Mouse (Mus musculus): ENCODE measurements at regions not wholly inside any gene's neighbourhood (a gene's known extent, or its start where the extent isn't known, plus 50 kb on each side); places are given as distances from the start of the nearest gene placed in this dataset.

DNA sequence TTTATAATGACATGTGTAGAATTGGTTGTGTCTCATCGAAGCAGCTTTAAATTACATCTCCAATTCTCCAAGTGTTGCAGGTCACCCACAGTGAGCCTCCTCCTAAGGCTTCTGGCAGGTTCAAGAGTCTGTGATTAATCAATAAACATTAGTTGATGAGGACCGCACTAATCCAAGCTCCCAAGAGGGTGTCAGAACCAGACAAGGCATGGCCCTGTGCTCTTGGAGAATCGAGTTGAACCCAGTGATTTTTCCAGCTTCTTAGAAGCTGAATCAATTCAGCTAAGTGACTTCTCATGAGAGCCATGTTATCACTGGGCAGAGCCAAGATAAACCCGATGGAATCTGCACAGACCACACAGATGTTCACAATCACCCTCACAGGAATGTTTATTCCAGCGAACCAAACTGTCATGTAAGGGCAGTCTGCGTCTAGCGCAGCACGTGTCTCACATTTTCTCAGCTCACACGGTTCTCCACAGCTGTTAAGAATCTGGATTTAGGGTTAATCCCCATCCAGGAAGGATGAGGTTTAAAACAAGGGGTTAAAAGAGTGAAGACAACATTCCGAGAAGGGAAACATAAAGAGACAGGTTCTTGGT, 76.4 kb upstream of the Cd93 start:
- Histone ChIP-seq H3K4me3 (no peak overlapping the region), H3K4me1 (peaks cover 21% of the 10 kb centered on the region; the same call in 1 of the 2 replicates), H3K9me3 (no peaks in the 10 kb centered on the region), H3K27ac (0 out of 2 replicates have a peak overlapping the region, but pooled peaks have one; percentile 29), H3K27me3 (ENCODE audit: insufficient read depth, poor library complexity, severe bottlenecking) (no peaks in the 10 kb centered on the region), H3K36me3 (no peaks in the 10 kb centered on the region)
- WGBS, result 21% methylated on average over 10 of the region's 10 CpGs
- DNase-seq (ENCODE audit: low spot score), result no peak

DNA sequence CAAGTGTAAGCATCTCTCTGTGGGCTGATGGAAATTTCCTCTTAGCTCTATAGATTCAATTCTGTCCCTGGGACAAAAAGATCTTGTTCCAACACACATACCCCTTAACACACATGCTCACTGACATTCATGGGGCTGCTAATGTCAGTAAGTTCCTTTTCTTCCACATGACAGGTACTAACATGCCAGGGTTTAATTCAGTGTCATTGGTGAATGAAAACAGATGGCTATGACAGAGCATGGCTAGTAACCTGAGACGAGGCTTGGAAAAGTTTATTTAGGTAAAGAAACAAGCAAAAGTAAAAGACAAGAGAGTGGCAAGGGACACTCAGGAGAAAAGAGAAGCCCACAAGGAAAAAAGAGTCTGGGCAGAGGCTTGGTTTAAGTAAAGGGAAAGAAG, 74.5 kb upstream of the Cd93 start:
- no peaks in the 10 kb centered on the region for H3K9me3 ChIP-seq
- no peak overlapping the region for H3K4me3 ChIP-seq
- no peaks in the 10 kb centered on the region for H3K27me3 ChIP-seq (ENCODE audit: insufficient read depth, poor library complexity, severe bottlenecking)
- H3K27ac ChIP-seq, result no peak overlapping the region
- H3K36me3 ChIP-seq, result no peaks in the 10 kb centered on the region
- 51% methylated on average over 1 of the region's 1 CpGs for WGBS
- no peak for DNase-seq (ENCODE audit: low spot score)
- H3K4me1 ChIP-seq, result peaks cover 21% of the 10 kb centered on the region; the same call in 1 of the 2 replicates

DNA sequence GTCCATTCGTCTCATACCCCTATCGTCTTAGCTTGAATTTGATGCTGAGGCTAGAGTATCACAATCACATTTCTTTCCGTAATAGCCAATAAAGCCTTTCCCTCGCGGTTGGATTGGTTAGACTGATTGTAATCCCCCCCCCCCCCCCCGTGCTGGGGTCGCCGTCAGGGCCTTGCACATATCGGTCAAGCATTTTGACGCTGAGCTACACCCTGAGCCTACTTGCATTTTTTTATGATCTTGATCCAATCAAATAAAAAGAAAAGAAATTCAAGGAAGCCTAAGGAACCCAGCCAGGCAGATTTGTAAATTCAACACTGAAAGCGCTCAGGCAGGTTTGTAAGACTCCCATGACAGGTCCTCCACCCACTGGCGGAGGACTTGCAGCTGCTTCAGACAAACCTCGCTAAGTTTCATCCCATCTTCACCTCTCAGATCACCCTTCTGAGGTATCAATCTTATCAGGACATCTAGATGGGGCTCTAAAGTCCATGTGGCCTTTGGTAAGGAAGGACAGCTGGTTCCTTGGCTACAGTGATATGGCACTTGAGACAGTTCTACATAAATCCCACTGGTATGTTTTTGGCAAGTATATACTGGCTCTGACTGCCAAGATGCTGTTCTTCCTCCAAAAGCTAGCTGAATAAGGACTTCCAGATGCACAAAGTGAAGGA, 66.8 kb upstream of the Cd93 start:
- WGBS, result 80% methylated on average over 13 of the region's 13 CpGs
- DNase-seq (ENCODE audit: low spot score), result no peak

DNA sequence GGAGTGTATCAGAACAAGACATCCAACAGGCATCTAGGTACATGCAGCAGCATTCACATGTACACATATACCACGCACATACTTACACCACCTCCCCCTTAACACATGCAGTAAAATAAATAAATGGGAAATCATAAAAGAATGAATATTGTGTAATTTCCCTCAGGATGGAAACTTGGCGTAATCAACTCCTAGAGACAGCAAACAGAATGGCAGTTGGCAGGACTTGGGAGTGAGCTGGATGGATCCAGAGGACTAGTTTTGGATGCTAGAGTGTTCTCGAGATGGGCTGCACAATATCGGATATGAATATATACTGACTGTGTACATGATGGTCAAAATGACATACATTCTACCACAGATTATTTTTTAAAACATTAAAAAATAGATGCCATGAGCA, 66.0 kb upstream of the Cd93 start:
- 89% methylated on average over 4 of the region's 4 CpGs for WGBS
- peaks cover 5% of the 10 kb centered on the region; the same call in 1 of the 2 replicates for H3K4me1 ChIP-seq
- no peaks in the 10 kb centered on the region for H3K9me3 ChIP-seq
- H3K36me3 ChIP-seq, result no peaks in the 10 kb centered on the region
- DNase-seq (ENCODE audit: low spot score), result no peak
- H3K4me3 ChIP-seq, result no peak overlapping the region
- no peaks in the 10 kb centered on the region for H3K27me3 ChIP-seq (ENCODE audit: insufficient read depth, poor library complexity, severe bottlenecking)
- no peak overlapping the region for H3K27ac ChIP-seq

More for the DNA sequence above, 66.8 kb upstream of the Cd93 start:
- Histone ChIP-seq H3K36me3 (no peaks in the 10 kb centered on the region), H3K4me1 (peaks cover 5% of the 10 kb centered on the region; the same call in 1 of the 2 replicates), H3K27me3 (ENCODE audit: insufficient read depth, poor library complexity, severe bottlenecking) (no peaks in the 10 kb centered on the region), H3K27ac (no peak overlapping the region), H3K9me3 (no peaks in the 10 kb centered on the region), H3K4me3 (no peak overlapping the region)

DNA sequence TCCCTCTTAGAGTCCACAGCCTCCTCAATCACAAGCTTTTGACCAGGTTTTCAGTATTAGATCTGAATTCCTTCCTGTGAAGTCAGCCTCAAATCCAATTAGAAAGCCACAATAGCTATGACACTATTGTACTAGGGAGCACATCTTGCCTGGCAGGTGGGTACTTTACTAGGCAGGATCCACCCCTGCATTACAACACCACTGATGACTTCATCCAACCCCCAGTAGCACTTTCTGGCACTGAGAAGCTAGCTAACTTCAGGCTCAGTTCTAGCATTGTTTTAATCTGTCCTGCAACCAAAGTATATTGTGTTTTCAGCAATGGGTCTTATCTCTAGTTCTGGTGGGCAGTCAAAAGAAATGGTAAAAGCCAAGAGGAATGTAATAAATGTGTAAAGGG, 64.2 kb upstream of the Cd93 start:
- no peak for DNase-seq (ENCODE audit: low spot score)
- H3K27ac ChIP-seq, result no peak overlapping the region

DNA sequence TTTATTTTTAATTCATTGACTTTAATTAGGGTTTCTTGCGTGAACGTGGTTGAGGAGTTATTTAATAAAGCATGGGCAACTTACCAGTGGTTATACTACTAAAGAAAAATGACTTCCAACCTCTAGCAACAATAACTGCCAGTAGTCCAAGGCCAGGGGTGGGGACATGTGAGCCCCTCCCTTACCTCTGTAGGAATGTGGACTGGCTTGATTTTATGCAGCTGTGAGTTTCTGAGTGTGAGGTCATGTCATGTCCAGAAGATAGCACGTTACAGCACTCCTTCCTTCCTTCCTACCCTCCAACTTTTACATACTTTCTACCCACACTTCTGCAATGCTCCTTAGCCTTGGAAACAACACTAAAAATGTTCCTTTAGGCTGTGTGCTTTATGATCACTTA, 63.6 kb upstream of the Cd93 start:
- 66% methylated on average over 3 of the region's 3 CpGs for WGBS
- Histone ChIP-seq H3K4me1 (peaks cover 8% of the 10 kb centered on the region; the same call in 1 of the 2 replicates), H3K27me3 (ENCODE audit: insufficient read depth, poor library complexity, severe bottlenecking) (no peaks in the 10 kb centered on the region), H3K36me3 (no peaks in the 10 kb centered on the region), H3K4me3 (no peak overlapping the region), H3K27ac (no peak overlapping the region), H3K9me3 (no peaks in the 10 kb centered on the region)
- DNase-seq (ENCODE audit: low spot score), result no peak

More for the DNA sequence above, 64.2 kb upstream of the Cd93 start:
- no peaks in the 10 kb centered on the region for H3K9me3 ChIP-seq
- H3K27me3 ChIP-seq (ENCODE audit: insufficient read depth, poor library complexity, severe bottlenecking), result no peaks in the 10 kb centered on the region
- no peak overlapping the region for H3K4me3 ChIP-seq
- peaks cover 8% of the 10 kb centered on the region; the same call in 1 of the 2 replicates for H3K4me1 ChIP-seq
- H3K36me3 ChIP-seq, result no peaks in the 10 kb centered on the region

DNA sequence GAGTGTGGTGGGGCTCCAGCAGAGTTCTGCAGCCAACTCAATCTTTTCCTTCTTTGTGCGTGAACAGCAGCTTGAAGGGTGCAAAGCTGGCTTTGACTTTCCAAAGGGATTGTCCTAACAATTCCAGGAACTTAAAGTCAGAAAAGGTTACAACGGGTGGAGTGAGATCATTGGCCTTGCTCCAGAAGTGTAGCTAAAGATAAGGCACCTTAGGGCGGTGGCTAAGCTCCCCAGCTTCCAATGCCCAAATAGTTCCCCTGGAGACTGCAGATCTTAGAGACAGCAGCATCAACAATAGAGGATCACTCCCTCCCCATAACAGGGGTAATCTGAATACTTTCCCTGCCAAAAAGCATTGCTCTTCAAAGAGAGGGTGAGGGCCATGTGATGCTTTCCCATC, 62.3 kb upstream of the Cd93 start:
- Histone ChIP-seq H3K27ac (no peak overlapping the region), H3K36me3 (no peaks in the 10 kb centered on the region), H3K9me3 (no peaks in the 10 kb centered on the region), H3K4me3 (no peak overlapping the region), H3K27me3 (ENCODE audit: insufficient read depth, poor library complexity, severe bottlenecking) (no peaks in the 10 kb centered on the region), H3K4me1 (peaks cover 8% of the 10 kb centered on the region; the same call in 1 of the 2 replicates)
- no peak for DNase-seq (ENCODE audit: low spot score)
- WGBS, result 40% methylated on average over 3 of the region's 3 CpGs

DNA sequence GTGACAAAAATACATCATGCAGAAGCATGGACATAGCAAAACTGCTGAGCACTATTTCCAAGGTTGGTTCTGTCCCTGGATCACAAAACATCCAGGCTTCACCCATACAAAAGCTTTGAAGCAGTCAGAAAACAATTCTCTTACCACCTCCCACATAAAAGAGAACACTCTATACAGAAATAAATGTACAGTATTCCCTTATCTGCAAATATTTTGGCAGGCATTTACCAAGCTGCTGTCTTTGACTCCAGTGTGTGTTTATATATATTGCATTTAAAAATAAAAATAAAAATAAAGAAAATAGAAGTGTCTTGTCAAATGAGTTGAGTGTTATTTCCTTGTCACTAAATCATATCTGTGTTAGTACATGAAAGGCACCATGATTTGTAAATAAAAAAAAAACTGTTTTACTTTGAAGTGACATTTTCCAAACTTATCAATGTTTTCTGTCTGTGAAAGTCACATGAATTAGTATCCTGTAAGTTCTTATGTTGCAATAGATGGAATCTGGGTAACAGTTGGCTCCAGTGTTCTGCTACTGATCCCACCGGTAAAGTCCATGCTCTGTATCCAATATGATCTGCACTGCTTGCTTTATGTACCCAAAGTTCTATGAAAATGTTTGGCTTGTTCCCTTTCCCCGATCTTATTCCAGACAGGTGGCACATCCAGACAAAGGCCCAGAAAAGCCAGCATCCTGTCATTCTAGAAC, 59.9 kb upstream of the Cd93 start:
- peaks cover 17% of the 10 kb centered on the region; the same call in 1 of the 2 replicates for H3K4me1 ChIP-seq
- H3K27me3 ChIP-seq (ENCODE audit: insufficient read depth, poor library complexity, severe bottlenecking), result no peaks in the 10 kb centered on the region
- no peak overlapping the region; the same call in 1 of the 2 replicates for H3K27ac ChIP-seq
- 87% methylated on average over 2 of the region's 2 CpGs for WGBS
- no peak overlapping the region for H3K4me3 ChIP-seq
- H3K36me3 ChIP-seq, result no peaks in the 10 kb centered on the region
- DNase-seq (ENCODE audit: low spot score), result no peak
- no peaks in the 10 kb centered on the region for H3K9me3 ChIP-seq

DNA sequence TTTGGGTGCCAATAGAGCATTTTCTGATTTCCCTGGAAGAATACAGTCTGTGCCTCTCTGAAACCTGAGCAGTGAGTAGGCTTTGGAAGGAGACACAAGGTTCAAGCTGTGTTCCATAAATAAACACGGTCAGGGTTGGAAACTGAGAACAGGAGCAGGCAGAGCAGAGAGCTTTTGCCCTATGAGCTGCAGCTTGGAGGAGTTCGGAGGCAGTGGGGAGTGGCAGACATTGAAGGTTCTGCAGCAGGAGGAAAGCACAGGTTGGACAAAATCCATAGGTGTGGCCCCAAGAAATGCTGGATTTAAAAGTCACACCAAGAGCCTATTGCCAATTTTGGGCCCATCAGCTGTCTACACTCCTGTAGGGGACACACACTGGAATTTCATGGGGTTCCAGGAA, 59.0 kb upstream of the Cd93 start:
- H3K9me3 ChIP-seq, result no peaks in the 10 kb centered on the region
- DNase-seq (ENCODE audit: low spot score), result no peak
- H3K4me3 ChIP-seq, result no peak overlapping the region
- H3K27me3 ChIP-seq (ENCODE audit: insufficient read depth, poor library complexity, severe bottlenecking), result no peaks in the 10 kb centered on the region
- no peak overlapping the region; the same call in 1 of the 2 replicates for H3K27ac ChIP-seq
- no peaks in the 10 kb centered on the region for H3K36me3 ChIP-seq
- H3K4me1 ChIP-seq, result peaks cover 25% of the 10 kb centered on the region; the same call in 1 of the 2 replicates
- WGBS, result 64% methylated on average over 2 of the region's 2 CpGs

DNA sequence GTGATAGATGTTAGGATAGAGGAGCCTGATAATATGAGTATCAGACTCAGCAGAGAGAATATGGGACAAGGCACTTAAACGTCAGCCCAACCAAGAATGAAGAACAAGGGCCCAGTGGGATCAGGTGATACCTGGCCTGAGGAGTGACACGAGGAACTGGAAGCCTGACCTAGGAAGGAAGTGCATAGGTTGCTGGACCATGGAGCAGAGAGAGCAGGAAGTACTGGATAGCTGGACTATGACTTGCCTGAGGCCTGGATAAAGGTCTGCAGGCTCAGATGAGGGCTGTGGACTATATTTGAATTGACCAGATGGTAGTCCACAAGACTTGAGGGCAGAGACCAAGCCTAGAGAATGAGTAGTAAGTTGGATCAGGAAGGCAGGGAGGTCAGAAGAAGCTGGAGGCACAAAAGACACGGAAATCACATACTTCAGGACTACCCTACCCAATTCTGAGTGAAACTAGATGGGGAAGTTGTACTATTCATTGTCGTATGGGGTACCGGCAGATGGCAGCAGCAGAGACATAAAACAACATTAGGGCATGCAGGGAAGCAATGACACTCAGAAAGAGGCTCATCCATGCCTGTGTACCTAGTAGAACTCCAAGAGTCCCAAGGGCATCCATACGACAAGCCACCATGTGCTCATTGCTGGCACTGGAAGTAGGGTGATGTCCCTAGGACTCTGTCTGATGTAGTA, 57.0 kb upstream of the Cd93 start:
- 75% methylated on average over 6 of the region's 6 CpGs for WGBS
- Histone ChIP-seq H3K27me3 (ENCODE audit: insufficient read depth, poor library complexity, severe bottlenecking) (no peaks in the 10 kb centered on the region), H3K36me3 (no peaks in the 10 kb centered on the region), H3K4me3 (no peak overlapping the region), H3K4me1 (peaks cover 20% of the 10 kb centered on the region; the same call in 1 of the 2 replicates), H3K27ac (no peak overlapping the region), H3K9me3 (no peaks in the 10 kb centered on the region)
- no peak for DNase-seq (ENCODE audit: low spot score)

DNA sequence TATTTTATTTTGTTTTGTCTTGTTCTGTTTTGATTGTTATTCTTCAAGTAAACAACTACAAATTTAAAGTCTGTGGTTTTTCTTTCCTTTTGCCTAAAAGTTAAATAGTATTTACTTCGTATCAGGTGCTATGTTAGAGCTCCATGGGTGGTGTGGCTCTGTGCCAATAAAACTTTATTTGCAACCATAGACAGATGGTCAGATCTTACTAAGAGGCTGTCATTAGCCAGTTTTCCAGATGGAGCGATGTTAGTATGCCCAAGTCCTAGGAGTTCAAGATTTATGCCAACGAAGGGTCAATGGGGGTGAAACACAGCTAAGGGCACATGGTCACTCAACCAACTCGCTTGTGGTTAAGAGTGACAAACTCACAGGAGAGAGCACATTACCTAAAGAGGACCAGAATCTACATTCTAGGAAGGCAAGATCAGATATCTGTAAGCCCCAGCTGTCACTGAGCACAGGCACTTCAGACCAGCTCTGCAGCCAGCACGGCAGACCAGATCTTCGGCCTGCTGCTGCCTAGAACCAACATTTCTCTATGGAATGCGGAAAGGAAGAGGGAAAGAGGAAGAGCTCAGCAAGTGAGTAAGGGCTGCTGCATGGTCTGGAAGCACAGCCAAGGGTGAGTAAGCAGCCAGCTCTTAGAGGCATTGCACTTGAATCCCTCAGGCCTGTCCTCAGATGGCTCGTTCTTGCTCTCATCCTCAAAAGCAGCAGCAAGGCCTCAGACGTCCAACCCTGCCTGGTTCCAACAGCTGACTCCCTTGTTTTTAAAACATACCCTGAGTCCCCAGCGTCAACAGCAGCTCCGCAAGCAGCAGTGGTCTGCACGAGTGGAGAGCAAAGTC, 54.3 kb upstream of the Cd93 start:
- DNase-seq (ENCODE audit: low spot score), result no peak
- H3K27ac ChIP-seq, result no peak overlapping the region
- no peaks in the 10 kb centered on the region for H3K36me3 ChIP-seq
- peaks cover 18% of the 10 kb centered on the region; the same call in 1 of the 2 replicates for H3K4me1 ChIP-seq
- H3K4me3 ChIP-seq, result no peak overlapping the region
- H3K9me3 ChIP-seq, result no peaks in the 10 kb centered on the region
- no peaks in the 10 kb centered on the region for H3K27me3 ChIP-seq (ENCODE audit: insufficient read depth, poor library complexity, severe bottlenecking)
- WGBS, result 62% methylated on average over 12 of the region's 12 CpGs

All from heart, embryonic 10.5 days (tissue).